Mouse (Mus musculus): ENCODE measurements at regions not wholly inside any gene's neighbourhood (a gene's known extent, or its start where the extent isn't known, plus 50 kb on each side); places are given as distances from the start of the nearest gene placed in this dataset.

DNA sequence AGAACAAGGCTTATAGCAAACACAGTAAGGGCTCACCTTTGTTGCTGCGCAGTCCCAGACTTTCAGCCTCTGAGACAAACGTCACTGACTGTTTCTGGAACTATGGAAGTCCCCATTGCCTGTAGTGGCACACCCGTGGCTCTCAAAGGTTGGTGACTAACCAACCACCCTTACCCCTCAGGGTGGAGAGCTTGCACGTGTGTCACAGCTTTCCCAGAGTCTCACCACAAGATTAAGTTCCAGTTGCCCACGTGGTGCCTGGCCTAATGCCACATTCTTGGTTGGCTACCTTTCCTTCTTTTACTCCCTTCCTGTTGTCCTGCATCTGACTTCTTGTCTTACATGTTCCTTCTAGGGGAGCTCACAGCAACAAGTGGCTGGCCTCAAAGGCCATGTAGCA lies 151.6 kb upstream of the G2e3 start:
- TF ChIP-seq TCF3 (IDR thresholded peaks at IDR 0.05; ENCODE audit: insufficient read length, low read depth), result no peak
- no peak for TF ChIP-seq MYOG (IDR thresholded peaks at IDR 0.05; ENCODE audit: control insufficient read depth in 1 of 3, insufficient read depth in 1 of 3, insufficient read length in 2 of 3, low read depth in 2 of 3)
- TF ChIP-seq POLR2A (IDR thresholded peaks at IDR 0.05; ENCODE audit: insufficient read length, low read depth), result no peak
- TF ChIP-seq E2F4 (IDR thresholded peaks at IDR 0.05; ENCODE audit: insufficient read depth), result no peak
- no peak for TF ChIP-seq TCF12 (IDR thresholded peaks at IDR 0.05; ENCODE audit: insufficient read depth, poor library complexity, severe bottlenecking)
- TF ChIP-seq CEBPB (IDR thresholded peaks at IDR 0.05; ENCODE audit: insufficient read depth, poor library complexity, severe bottlenecking), result no peak
- no peak for TF ChIP-seq MAX (IDR thresholded peaks at IDR 0.05; ENCODE audit: low read depth)

All from myocyte (in vitro differentiated cells).